Mouse (Mus musculus) neural tube, embryonic 14.5 days (tissue): ENCODE measurements at regions not wholly inside any gene's neighbourhood (a gene's known extent, or its start where the extent isn't known, plus 50 kb on each side); places are given as distances from the start of the nearest gene placed in this dataset.

Experiments
- ATAC-seq: fragments of 200-750 bp; cut with Nextera tagmentation; 2 replicates; pipeline ENCODE4 v1.8.0; 2017; ENCODE audit warnings: low read depth, mild to moderate bottlenecking, moderate TSS enrichment, moderate library complexity
- H3K27ac ChIP-seq: fragments of 300-500 bp; sonication (generic); 2 replicates; pipeline ENCODE4 v1.5.1; 2014; ENCODE audit warnings: low read depth, mild to moderate bottlenecking, control low read depth, low read length, moderate library complexity, mixed read lengths
- H3K27me3 ChIP-seq: fragments of 300-500 bp; sonication (generic); 2 replicates; pipeline ENCODE4 v1.6.1; 2014; ENCODE audit warnings: low read length; ENCODE audit not compliant: control insufficient read depth, insufficient read depth
- H3K36me3 ChIP-seq: fragments of 300-500 bp; sonication (generic); 2 replicates; pipeline ENCODE4 v1.6.1; 2014; ENCODE audit warnings: low read length, mixed read lengths; ENCODE audit not compliant: control insufficient read depth, insufficient read depth
- H3K4me1 ChIP-seq: fragments of 300-500 bp; sonication (generic); 2 replicates; pipeline ENCODE4 v1.6.1; 2014; ENCODE audit warnings: low read length; ENCODE audit not compliant: control insufficient read depth, insufficient read depth
- H3K4me2 ChIP-seq: fragments of 300-500 bp; sonication (generic); 2 replicates; pipeline ENCODE4 v1.6.1; 2014; ENCODE audit warnings: mild to moderate bottlenecking, low read depth, low read length, control low read depth
- H3K4me3 ChIP-seq: fragments of 300-500 bp; sonication (generic); 2 replicates; pipeline ENCODE4 v1.5.1; 2014; ENCODE audit warnings: low read depth, low read length, control low read depth, mixed read lengths
- H3K9ac ChIP-seq: fragments of 300-500 bp; sonication (generic); replicated peaks from 2 replicates; pipeline ENCODE4 v1.6.1; 2014; ENCODE audit warnings: low read depth, mild to moderate bottlenecking, control low read depth, low read length, mixed read lengths
- H3K9me3 ChIP-seq: fragments of 300-500 bp; sonication (generic); 2 replicates; pipeline ENCODE4 v1.6.1; 2016; ENCODE audit warnings: low read length; ENCODE audit not compliant: control insufficient read depth
- WGBS: fragments of 180-500 bp; shearing (Covaris S2); extraction: QIAGEN DNeasy Blood & Tissue Kit; methylation state at CpG from one replicate; pipeline ENCODE4 v1.1.7; 2014; 5-methylcytosine and 5-hydroxymethylcytosine counted together

- no peaks in the 10 kb centered on the region for H3K27me3 ChIP-seq
- H3K4me2 ChIP-seq = no peak overlapping the region
- H3K4me1 ChIP-seq = no peaks in the 10 kb centered on the region
- WGBS = 66% methylated on average over 1 of the region's 1 CpGs
- no peak overlapping the region for H3K27ac ChIP-seq
- no peak overlapping the region for H3K4me3 ChIP-seq
- H3K9ac ChIP-seq = no peak overlapping the region
- ATAC-seq = no peak
- no peaks in the 10 kb centered on the region for H3K36me3 ChIP-seq
- no peaks in the 10 kb centered on the region for H3K9me3 ChIP-seq
Measured at GRCm38 (mm10) chr16:27783978-27784377, 395.3 kb downstream of the Ccdc50 start.

- Histone ChIP-seq H3K4me3 (no peak overlapping the region), H3K9ac (no peak overlapping the region), H3K27me3 (no peaks in the 10 kb centered on the region), H3K4me2 (no peak overlapping the region), H3K36me3 (no peaks in the 10 kb centered on the region), H3K9me3 (no peaks in the 10 kb centered on the region), H3K4me1 (no peaks in the 10 kb centered on the region), H3K27ac (no peak overlapping the region)
- ATAC-seq = no peak
- 90% methylated on average over 1 of the region's 1 CpGs for WGBS
Measured at GRCm38 (mm10) chr16:27793406-27793805, 404.7 kb downstream of the Ccdc50 start.

- 88% methylated on average over 1 of the region's 1 CpGs for WGBS
- Histone ChIP-seq H3K9me3 (no peaks in the 10 kb centered on the region), H3K36me3 (no peaks in the 10 kb centered on the region), H3K4me2 (no peak overlapping the region), H3K27me3 (no peaks in the 10 kb centered on the region), H3K27ac (no peak overlapping the region), H3K4me1 (no peaks in the 10 kb centered on the region), H3K9ac (no peak overlapping the region), H3K4me3 (no peak overlapping the region)
- ATAC-seq = peak; percentile 68; the same call in 1 of the 2 replicates
Measured at GRCm38 (mm10) chr16:27794907-27795306, 406.2 kb downstream of the Ccdc50 start.

GRCm38 (mm10) chr16:27796153-27796822 is 407.6 kb downstream of the Ccdc50 start:
- no peak overlapping the region for H3K9ac ChIP-seq
- 86% methylated on average over 10 of the region's 10 CpGs for WGBS

GRCm38 (mm10) chr16:27814476-27814875 is 425.8 kb downstream of the Ccdc50 start:
- no peak for ATAC-seq
- 74% methylated on average over 1 of the region's 1 CpGs for WGBS
- H3K4me2 ChIP-seq = no peak overlapping the region
- H3K4me1 ChIP-seq = no peaks in the 10 kb centered on the region
- no peaks in the 10 kb centered on the region for H3K27me3 ChIP-seq
- H3K4me3 ChIP-seq = no peak overlapping the region
- no peaks in the 10 kb centered on the region for H3K9me3 ChIP-seq
- no peak overlapping the region for H3K27ac ChIP-seq
- no peak overlapping the region for H3K9ac ChIP-seq
- no peaks in the 10 kb centered on the region for H3K36me3 ChIP-seq

More at GRCm38 (mm10) chr16:27796153-27796822, 407.6 kb downstream of the Ccdc50 start:
- no peak for ATAC-seq
- H3K4me2 ChIP-seq = no peak overlapping the region
- H3K9me3 ChIP-seq = no peaks in the 10 kb centered on the region
- H3K27me3 ChIP-seq = no peaks in the 10 kb centered on the region
- no peaks in the 10 kb centered on the region for H3K36me3 ChIP-seq
- H3K4me1 ChIP-seq = no peaks in the 10 kb centered on the region
- no peak overlapping the region for H3K27ac ChIP-seq
- no peak overlapping the region for H3K4me3 ChIP-seq
